Mouse (Mus musculus) testis, adult 2 months (tissue): ENCODE measurements around the gene Lhb.

Source experiments
- CTCF ChIP-seq: fragments of 200-500 bp; IDR thresholded peaks from 2 replicates; pipeline ENCODE4 v1.5.1; 2012; ENCODE audit warnings: low read depth, mild to moderate bottlenecking, inconsistent platforms, low read length, moderate library complexity; ENCODE audit not compliant: control insufficient read depth, insufficient read depth, insufficient replicate concordance
- POLR2A ChIP-seq: fragments of 200-500 bp; IDR thresholded peaks from 2 replicates; pipeline ENCODE4 v1.6.1; 2012; ENCODE audit warnings: low read depth, mild to moderate bottlenecking, inconsistent platforms, low read length, moderate library complexity; ENCODE audit not compliant: control insufficient read depth

GRCm38 (mm10) chr7:45408351-45408750 is 12.3 kb upstream of the Lhb start:
- TF ChIP-seq CTCF (no peak), POLR2A (no peak)
